Mouse (Mus musculus): Measurements from ENCODE around the gene Sstr1. TPM values are rescaled to one million over a fixed set of nuclear protein-coding genes. Genes with fewer than 3 reads are reported as not detected.

Sstr1 gene
- total and polyA plus RNA-seq, 3 experiments = not detected

DNA sequence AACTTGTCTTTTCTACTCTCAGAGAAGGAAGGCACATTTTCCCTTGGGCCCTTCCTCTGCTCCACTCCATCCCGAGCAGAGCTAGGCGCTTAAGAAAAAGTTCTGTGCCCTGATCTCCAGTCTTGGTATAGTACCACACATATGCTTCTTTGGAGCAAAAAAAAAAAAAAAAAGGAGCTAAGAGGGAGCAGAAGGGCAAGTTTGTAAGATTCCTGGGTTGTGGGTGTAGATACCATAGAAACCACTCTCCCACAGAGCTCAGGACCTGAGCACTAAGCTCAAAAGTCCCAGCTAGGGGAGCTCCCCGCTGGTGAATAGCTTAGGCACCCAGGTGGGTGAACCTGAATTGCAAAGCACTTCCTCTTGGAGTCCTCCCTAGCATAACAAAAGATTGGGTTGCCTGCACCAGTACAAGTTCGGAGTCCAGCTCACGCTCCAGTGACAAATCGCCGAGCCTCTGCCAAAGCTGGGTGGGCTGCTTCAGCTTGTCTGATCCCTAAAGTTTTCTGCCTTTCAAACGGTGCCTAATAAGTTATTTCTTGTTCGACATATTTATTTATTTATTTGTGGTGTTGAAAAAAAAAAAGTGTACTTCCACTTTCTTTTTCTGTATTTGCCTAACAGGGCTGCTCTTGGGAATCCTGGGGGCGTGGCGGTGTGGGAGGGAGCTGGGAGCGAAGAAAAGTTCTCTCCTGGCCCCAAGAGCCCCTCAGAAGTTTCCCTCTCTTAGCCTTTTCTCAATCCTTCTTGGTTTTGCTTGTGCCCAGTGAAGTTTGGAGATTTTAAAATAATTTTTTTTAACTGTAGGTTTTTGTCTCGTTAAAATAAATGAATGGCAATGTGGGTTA lies 2.9 kb downstream of the Sstr1 start:
- Histone ChIP-seq H3K27me3 (replicated peaks) (no peaks in the 10 kb centered on the region), H3K79me2 (replicated peaks; ENCODE audit: control insufficient read depth, extremely low read depth, insufficient read depth, poor library complexity, severe bottlenecking) (no peaks in the 10 kb centered on the region), H3K36me3 (replicated peaks in 1 of 2; ENCODE audit: control insufficient read depth in 1 of 2, insufficient read depth in 1 of 2, low read length in 1 of 2) (no peaks in the 10 kb centered on the region), H3K4me1 (ENCODE audit: control insufficient read depth in 1 of 2, insufficient read depth in 2 of 2) (peaks cover 0 to 23% of the 10 kb centered on the region in 2 experiments; a peak in 2 of 4 replicates), H3K4me3 (replicated peaks in 1 of 3; ENCODE audit: low read depth in 2 of 3, low read length in 2 of 3, poor library complexity in 1 of 3) (peak overlapping the region in 1 of 3 experiments; percentile 46), H3K27ac (ENCODE audit: insufficient read depth, low read depth) (no peak overlapping the region), H3K4me2 (ENCODE audit: insufficient read depth, low read depth, poor library complexity, severe bottlenecking) (no peak overlapping the region), H3K9ac (ENCODE audit: insufficient read depth, low read depth) (no peak overlapping the region), H3K9me3 (replicated peaks; ENCODE audit: low read length) (peaks cover 17% of the 10 kb centered on the region)
- DNase-seq (ENCODE audit: extremely low read depth) = peak; percentile 80
- dilution Hi-C loops (cut with MboI; ENCODE audit: extremely low pct_ligation_motif_present, extremely low pct_unique_long_range_greater_than_20kb, low sequenced_read_pairs) = no loop called here
- TF ChIP-seq HCFC1 (IDR thresholded peaks at IDR 0.05; ENCODE audit: low read depth, low read length) = no peak
- TF ChIP-seq POLR2AphosphoS2 (IDR thresholded peaks at IDR 0.05; ENCODE audit: low read depth, low read length) = no peak
- no peak for TF ChIP-seq ZC3H11A (IDR thresholded peaks at IDR 0.05; ENCODE audit: low read depth, low read length)
- no peak for TF ChIP-seq EP300 (IDR thresholded peaks at IDR 0.05; ENCODE audit: low read length)
- TF ChIP-seq NRF1 (IDR thresholded peaks at IDR 0.05; ENCODE audit: low read depth, low read length) = no peak
- TF ChIP-seq RAD21 (IDR thresholded peaks at IDR 0.05; ENCODE audit: low read depth, low read length) = no peak
- no peak for TF ChIP-seq KAT2A (IDR thresholded peaks at IDR 0.05; ENCODE audit: insufficient replicate concordance, low read length)
- in situ Hi-C loops (cut with MboI; ENCODE audit: low pct_ligation_motif_present, low pct_unique_long_range_greater_than_20kb, low sequenced_read_pairs) = no loop called here

GRCm38 (mm10) chr12:58216218-58216617 lies 4.6 kb downstream of the Sstr1 start:
- Histone ChIP-seq H3K79me2 (replicated peaks; ENCODE audit: control insufficient read depth, extremely low read depth, insufficient read depth, poor library complexity, severe bottlenecking) (no peaks in the 10 kb centered on the region), H3K4me3 (replicated peaks in 1 of 3; ENCODE audit: low read depth in 2 of 3, low read length in 2 of 3, poor library complexity in 1 of 3) (no peak overlapping the region), H3K4me2 (ENCODE audit: insufficient read depth, low read depth, poor library complexity, severe bottlenecking) (no peak overlapping the region), H3K9me3 (replicated peaks; ENCODE audit: low read length) (peaks cover 17% of the 10 kb centered on the region), H3K9ac (ENCODE audit: insufficient read depth, low read depth) (no peak overlapping the region), H3K27ac (ENCODE audit: insufficient read depth, low read depth) (no peak overlapping the region), H3K36me3 (replicated peaks in 1 of 2; ENCODE audit: control insufficient read depth in 1 of 2, insufficient read depth in 1 of 2, low read length in 1 of 2) (no peaks in the 10 kb centered on the region), H3K4me1 (ENCODE audit: control insufficient read depth in 1 of 2, insufficient read depth in 2 of 2) (peaks cover 0 to 23% of the 10 kb centered on the region in 2 experiments; a peak in 2 of 4 replicates), H3K27me3 (replicated peaks) (no peaks in the 10 kb centered on the region)
- in situ Hi-C loops (cut with MboI; ENCODE audit: low pct_ligation_motif_present, low pct_unique_long_range_greater_than_20kb, low sequenced_read_pairs) = no loop called here
- no peak for TF ChIP-seq EP300 (IDR thresholded peaks at IDR 0.05; ENCODE audit: low read length)
- TF ChIP-seq CTCF (conservative IDR thresholded peaks at IDR 0.05 in 1 of 2, IDR thresholded peaks at IDR 0.05 in 1 of 2; ENCODE audit: low read depth in 2 of 2, low read length in 2 of 2) = no peak
- no peak for TF ChIP-seq CHD1 (IDR thresholded peaks at IDR 0.05; ENCODE audit: low read depth, low read length)
- no peak for TF ChIP-seq TBP (conservative IDR thresholded peaks at IDR 0.05; ENCODE audit: low read depth, low read length)
- no peak for TF ChIP-seq USF2 (conservative IDR thresholded peaks at IDR 0.05; ENCODE audit: low read depth, low read length)
- no peak for TF ChIP-seq SMC3 (IDR thresholded peaks at IDR 0.05; ENCODE audit: low read depth, low read length)
- no peak for TF ChIP-seq CHD2 (IDR thresholded peaks at IDR 0.05; ENCODE audit: low read length)
- TF ChIP-seq ETS1 (conservative IDR thresholded peaks at IDR 0.05; ENCODE audit: low read depth, low read length) = no peak
- no peak for TF ChIP-seq POLR2AphosphoS2 (IDR thresholded peaks at IDR 0.05; ENCODE audit: low read depth, low read length)
- TF ChIP-seq ZC3H11A (IDR thresholded peaks at IDR 0.05; ENCODE audit: low read depth, low read length) = no peak
- TF ChIP-seq JUN (IDR thresholded peaks at IDR 0.05; ENCODE audit: insufficient read depth, low read depth, low read length) = no peak
- TF ChIP-seq ZNF384 (IDR thresholded peaks at IDR 0.05; ENCODE audit: low read depth, low read length) = no peak
- no peak for TF ChIP-seq MXI1 (IDR thresholded peaks at IDR 0.05; ENCODE audit: low read depth, low read length)
- TF ChIP-seq MAFK (IDR thresholded peaks at IDR 0.05; ENCODE audit: insufficient replicate concordance, low read length) = no peak
- TF ChIP-seq MAX (IDR thresholded peaks at IDR 0.05; ENCODE audit: low read length) = no peak
- TF ChIP-seq USF1 (IDR thresholded peaks at IDR 0.05; ENCODE audit: low read depth, low read length) = no peak
- TF ChIP-seq RCOR1 (conservative IDR thresholded peaks at IDR 0.05; ENCODE audit: low read depth, low read length) = no peak
- no peak for TF ChIP-seq NRF1 (IDR thresholded peaks at IDR 0.05; ENCODE audit: low read depth, low read length)
- peak; percentile 26 for DNase-seq (ENCODE audit: extremely low read depth)
- dilution Hi-C loops (cut with MboI; ENCODE audit: extremely low pct_ligation_motif_present, extremely low pct_unique_long_range_greater_than_20kb, low sequenced_read_pairs) = no loop called here

Data from CH12.LX (cell line).